Mouse (Mus musculus) adrenal gland, postnatal 36 days (tissue): ENCODE results near the gene Plaur. TPM values are rescaled to one million over a fixed set of nuclear protein-coding genes. Genes with fewer than 3 reads are reported as not detected.
"Not testable (repeated sequence)": the region's sequence is repeated elsewhere in the genome, so short reads cannot be mapped to it uniquely, and the experiment has no call there.

Source experiments
- DNase-seq, 2 experiments: peaks; one replicate each; pipeline ENCODE4 v3.0.0; 2021; ENCODE audit warnings: mixed read lengths in 1 of 2
- total RNA-seq, 2 experiments: library from RNA; stranded (reverse); gene quantifications; 2 replicates each; pipeline ENCODE4 v1.2.3; 2021

The Plaur gene
- total RNA-seq, 2 experiments from 2014 or later = 7.9 to 9.8 TPM

DNA sequence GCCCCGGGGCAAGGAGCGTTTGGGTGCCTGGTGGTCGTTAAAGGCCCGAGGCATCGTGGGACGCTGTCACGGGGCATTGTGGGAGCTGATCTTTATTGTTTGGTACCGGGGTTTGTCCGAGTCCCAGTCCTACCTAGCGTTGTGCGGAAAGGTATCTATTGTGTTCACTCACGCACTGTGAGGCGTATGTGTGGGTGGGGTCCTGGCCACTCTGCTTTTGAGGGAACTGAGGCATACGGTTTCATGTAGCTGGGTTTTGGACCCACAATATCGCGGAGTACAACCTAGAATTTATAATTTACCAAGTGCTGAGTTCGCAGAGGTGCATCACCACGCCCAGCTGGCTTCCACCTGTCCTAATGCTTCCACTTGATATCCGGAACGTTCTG, 45.4 kb downstream of the Plaur start:
- DNase-seq = no peak

DNA sequence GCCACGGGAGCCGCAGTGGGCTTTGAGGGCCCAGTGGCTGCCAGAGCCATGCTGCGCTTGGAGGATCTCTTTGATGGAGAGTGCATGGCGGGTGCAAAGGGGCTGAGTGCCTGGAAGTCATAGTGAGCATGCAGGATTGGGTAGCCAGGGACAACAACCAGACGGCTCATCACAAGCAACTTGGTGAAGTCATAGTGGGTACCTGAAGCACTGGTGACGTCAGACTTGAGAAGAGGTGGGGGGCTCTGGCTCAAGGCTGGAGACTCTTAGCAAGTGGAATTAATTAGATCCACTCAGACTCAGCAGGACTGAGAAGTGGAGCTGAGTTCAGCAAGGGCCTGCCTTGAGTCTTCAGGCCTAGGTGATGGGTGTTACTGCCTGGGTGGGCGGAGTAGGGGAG, 50.1 kb downstream of the Plaur start, which contains the start of gene AC161166.1:
TSS of gene AC161166.1 (minus strand) at position 101 of the 400 bp plus-strand sequence.
- no peak for DNase-seq

- peak; percentile 28 to 43 for DNase-seq
These were observed 54.0 kb downstream of the Plaur start for GRCm38 (mm10) chr7:24516319-24516718.

- no peak for DNase-seq
These were observed 54.8 kb downstream of the Plaur start for GRCm38 (mm10) chr7:24517077-24517476.

- no peak for DNase-seq
These were observed 55.4 kb downstream of the Plaur start for GRCm38 (mm10) chr7:24517654-24518053.

DNA sequence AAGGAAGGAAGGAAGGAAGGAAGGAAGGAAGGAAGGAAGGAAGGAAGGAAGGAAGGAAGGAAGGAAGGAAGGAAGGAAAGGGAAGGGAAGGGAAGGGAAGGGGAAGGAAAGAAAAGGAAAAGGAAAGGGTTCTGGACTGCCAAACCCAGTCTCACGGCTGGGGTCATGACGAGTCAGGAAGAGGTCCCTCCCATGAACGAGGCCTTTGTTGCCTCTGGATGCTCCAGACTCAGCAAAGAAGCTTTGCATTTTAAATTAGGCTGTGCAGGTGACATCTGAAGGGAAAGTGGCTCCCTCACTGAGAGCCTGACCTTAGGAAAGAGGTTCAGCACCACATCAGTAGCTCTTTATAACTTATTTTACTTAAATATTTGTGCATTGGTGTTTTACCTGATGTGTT, 56.8 kb downstream of the Plaur start:
- DNase-seq = no peak

DNA sequence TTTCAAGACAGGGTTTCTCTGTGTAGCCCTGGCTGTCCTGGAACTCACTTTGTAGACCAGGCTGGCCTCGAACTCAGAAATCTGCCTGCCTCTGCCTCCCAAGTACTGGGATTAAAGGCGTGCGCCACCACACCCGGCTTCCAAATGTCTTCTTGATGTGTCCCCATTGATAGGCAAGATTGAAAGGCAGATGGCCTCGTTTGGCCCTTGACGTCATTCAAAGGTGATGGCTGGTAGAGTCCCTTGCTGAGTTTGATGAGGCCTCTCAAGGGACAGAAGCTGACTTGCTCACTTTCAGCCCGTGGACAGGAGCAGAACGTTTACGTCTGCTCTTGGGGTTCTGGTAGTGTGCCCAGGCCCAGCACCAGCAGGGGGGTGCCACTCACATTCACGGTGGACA, 57.8 kb downstream of the Plaur start:
- not testable (repeated sequence) for DNase-seq

DNA sequence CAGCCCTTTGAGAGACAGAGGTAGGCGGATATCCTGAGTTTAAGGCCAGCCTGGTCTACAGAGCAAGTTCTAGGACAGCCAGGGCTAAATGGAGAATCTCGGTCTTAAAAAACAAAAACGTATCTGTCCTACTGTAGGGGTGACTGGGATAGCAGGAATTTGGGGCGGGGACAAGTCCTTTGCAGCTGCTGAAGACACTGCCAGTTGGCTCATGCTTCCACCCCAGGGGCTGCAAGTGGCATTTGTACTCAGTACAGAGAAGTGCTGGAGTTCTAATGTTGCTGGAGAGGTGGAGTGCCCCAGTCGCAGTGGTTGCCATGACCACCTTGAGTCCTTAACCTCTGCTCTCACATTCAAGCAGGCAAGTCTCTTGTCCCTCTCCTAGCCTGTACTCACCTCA, 60.5 kb downstream of the Plaur start:
- DNase-seq = no peak

DNA sequence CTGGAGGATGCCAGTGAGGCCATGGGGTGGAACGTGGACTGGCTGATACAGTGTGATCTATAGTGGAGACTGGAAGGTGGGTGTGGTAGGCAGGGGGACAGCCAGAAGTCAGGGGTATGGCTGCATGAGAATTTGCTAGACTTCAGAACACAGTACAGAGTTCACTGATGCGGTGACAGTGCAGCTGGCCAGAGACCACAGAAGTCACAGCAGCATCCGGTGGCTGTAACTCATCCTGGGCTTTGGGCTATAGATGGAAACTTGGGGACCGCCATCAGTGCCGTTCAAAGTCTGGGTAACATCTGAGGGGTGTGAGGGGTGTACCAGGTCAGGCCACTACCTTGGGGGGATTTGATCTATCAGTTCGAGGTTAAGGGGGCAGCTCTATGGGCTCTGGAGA, 61.4 kb downstream of the Plaur start:
- no peak for DNase-seq

DNA sequence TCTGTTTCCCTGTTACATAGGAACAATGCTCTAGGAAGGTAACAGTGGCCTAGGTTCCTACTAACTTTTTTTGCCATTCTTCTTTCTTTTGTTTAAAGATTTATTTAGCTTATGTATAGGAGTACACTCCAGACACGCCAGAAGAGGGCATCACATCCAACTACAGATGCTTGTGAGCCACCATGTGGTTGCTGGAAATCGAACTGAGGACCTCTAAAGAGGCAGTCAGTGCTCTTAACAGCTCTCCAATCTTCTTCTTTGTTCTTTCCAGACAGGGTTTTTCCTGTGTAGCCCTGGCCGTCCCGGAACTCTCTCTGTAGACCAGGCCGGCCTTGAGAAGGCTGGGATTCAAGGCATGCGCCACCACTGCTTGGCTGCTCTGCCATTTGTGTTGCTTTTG, 62.7 kb downstream of the Plaur start:
- no peak for DNase-seq

Other genes starting within 250 kb of the Plaur start
- gene Zfp109, start 224.9 kb upstream of the Plaur start, total RNA-seq = 1 to 10 TPM; 3.4 to 3.8 TPM
- 1 to 10 TPM; 2.0 to 2.1 TPM for gene Zfp108, start 207.7 kb upstream of the Plaur start, total RNA-seq
- gene Zfp93, start 192.1 kb upstream of the Plaur start, total RNA-seq = 1 to 10 TPM; 4.7 to 5.2 TPM
- gene Zfp61, start 161.3 kb upstream of the Plaur start, total RNA-seq = 10 to 100 TPM in 1 of 2 experiments, 1 to 10 TPM in 1; 8.8 to 10.3 TPM
- 1 to 10 TPM; 3.1 to 4.0 TPM for gene Zfp94, start 145.8 kb upstream of the Plaur start, total RNA-seq
- under 1 TPM; 0.36 to 0.56 TPM for gene Tescl, start 128.5 kb upstream of the Plaur start, total RNA-seq
- gene Lypd5, start 113.3 kb upstream of the Plaur start, total RNA-seq = not detected
- gene Kcnn4, start 92.2 kb upstream of the Plaur start, total RNA-seq = 1 to 10 TPM in 1 of 2 experiments, under 1 TPM in 1; 0.79 to 1.3 TPM
- 10 to 100 TPM; 17.8 to 21.1 TPM for gene Smg9, start 62.9 kb upstream of the Plaur start, total RNA-seq
- not detected for gene Irgc1, start 10.2 kb upstream of the Plaur start, total RNA-seq
- 1 to 10 TPM; 2.8 to 3.6 TPM for gene Cadm4, start 19.5 kb downstream of the Plaur start, total RNA-seq
- 1 to 10 TPM; 6.0 to 6.8 TPM for gene Zfp428, start 44.5 kb downstream of the Plaur start, total RNA-seq
- gene AC161166.1, start 50.0 kb downstream of the Plaur start, total RNA-seq = not detected
- gene Irgq, start 68.2 kb downstream of the Plaur start, total RNA-seq = 10 to 100 TPM; 20.4 to 24.1 TPM
- not detected for gene Pinlyp, start 83.6 kb downstream of the Plaur start, total RNA-seq
- gene Xrcc1, start 83.8 kb downstream of the Plaur start, total RNA-seq = 10 to 100 TPM; 37.6 to 41.3 TPM
- gene Ethe1, start 125.1 kb downstream of the Plaur start, total RNA-seq = 10 to 100 TPM; 27.9 to 34.2 TPM
- under 1 TPM in 1 of 2 experiments, not detected in 1; 0.30 TPM for gene Zfp575, start 125.2 kb downstream of the Plaur start, total RNA-seq
- 1 to 10 TPM; 5.4 to 5.8 TPM for gene Phldb3, start 148.3 kb downstream of the Plaur start, total RNA-seq
- gene Lypd3, start 174.1 kb downstream of the Plaur start, total RNA-seq = under 1 TPM; 0.36 to 0.92 TPM
- not detected for gene Tex101, start 214.2 kb downstream of the Plaur start, total RNA-seq
- gene BC049730, start 246.8 kb downstream of the Plaur start, total RNA-seq = not detected